Mouse (Mus musculus) cerebellum, postnatal 25 days (tissue): ENCODE measurements around the gene Gm10720.
"Not testable (repeated sequence)": the region's sequence is repeated elsewhere in the genome, so short reads cannot be mapped to it uniquely, and the experiment has no call there.

ENCODE experiments used
- DNase-seq, 2 experiments: peaks; one replicate each; pipeline ENCODE4 v3.0.0; 2021; ENCODE audit warnings: mixed read lengths in 2 of 2

Gm10720 gene

DNA sequence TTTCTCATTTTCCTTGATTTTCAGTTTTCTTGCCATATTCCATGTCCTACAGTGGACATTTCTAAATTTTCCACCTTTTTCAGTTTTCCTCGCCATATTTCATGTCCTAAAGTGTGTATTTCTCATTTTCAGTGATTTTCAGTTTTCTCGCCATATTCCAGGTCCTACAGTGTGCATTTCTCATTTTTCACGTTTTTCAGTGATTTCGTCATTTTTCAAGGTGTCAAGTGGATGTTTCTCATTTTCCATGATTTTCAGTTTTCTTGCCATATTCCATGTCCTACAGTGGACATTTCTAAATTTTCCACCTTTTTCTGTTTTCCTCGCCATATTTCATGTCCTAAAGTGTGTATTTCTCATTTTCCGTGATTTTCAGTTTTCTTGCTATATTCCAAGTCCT lies 10.2 kb downstream of the Gm10720 start:
- peak; percentile 40 to 48 for DNase-seq

DNA sequence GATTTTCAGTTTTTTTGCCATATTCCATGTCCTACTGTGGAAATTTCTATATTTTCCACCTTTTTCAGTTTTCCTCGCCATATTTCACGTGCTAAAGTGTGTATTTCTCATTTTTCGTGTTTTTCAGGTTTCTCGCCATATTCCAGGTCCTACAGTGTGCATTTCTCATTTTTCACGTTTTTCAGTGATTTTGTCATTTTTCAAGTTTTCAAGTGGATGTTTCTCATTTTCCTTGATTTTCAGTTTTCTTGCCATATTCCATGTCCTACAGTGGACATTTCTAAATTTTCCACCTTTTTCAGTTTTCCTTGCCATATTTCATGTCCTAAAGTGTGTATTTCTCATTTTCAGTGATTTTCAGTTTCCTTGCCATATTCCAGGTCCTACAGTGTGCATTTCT lies 10.7 kb downstream of the Gm10720 start:
- DNase-seq: not testable (repeated sequence)

DNA sequence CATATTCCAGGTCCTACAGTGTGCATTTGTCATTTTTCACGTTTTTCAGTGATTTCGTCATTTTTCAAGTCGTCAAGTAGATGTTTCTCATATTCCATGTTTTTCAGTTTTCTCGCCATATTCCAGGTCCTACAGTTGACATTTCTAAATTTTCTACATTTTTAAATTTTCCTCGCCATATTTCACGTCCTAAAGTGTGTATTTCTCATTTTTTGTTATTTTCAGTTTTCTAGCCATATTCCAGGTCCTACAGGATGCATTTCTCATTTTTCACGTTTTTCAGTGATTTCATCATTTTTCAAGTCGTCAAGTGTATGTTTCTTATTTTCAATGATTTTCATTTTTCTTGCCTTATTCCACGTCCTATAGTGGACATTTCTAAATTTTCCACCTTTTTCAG lies 11.3 kb downstream of the Gm10720 start:
- DNase-seq: peak in 1 of 2 experiments; percentile 6

GRCm38 (mm10) chr9:3027200-3027599 lies 11.7 kb downstream of the Gm10720 start:
- DNase-seq: not testable (repeated sequence)

DNA sequence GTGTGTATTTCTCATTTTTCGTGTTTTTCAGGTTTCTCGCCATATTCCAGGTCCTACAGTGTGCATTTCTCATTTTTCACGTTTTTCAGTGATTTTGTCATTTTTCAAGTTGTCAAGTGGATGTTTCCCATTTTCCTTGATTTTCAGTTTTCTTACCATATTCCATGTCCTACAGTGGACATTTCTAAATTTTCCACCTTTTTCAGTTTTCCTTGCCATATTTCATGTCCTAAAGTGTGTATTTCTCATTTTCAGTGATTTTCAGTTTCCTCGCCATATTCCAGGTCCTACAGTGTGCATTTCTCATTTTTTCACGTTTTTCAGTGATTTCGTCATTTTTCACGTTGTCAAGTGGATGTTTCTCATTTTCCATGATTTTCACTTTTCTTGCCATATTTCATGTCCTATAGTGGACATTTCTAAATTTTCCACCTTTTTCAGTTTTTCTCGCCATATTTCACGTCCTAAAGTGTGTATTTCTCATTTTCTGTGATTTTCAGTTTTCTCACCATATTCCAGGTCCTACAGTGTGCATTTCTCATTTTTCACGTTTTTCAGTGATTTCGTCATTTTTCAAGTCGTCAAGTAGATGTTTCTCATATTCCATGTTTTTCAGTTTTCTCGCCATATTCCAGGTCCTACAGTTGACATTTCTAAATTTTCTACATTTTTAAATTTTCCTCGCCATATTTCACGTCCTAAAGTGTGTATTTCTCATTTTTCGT lies 14.0 kb downstream of the Gm10720 start:
- DNase-seq: peak; percentile 12 to 16

DNA sequence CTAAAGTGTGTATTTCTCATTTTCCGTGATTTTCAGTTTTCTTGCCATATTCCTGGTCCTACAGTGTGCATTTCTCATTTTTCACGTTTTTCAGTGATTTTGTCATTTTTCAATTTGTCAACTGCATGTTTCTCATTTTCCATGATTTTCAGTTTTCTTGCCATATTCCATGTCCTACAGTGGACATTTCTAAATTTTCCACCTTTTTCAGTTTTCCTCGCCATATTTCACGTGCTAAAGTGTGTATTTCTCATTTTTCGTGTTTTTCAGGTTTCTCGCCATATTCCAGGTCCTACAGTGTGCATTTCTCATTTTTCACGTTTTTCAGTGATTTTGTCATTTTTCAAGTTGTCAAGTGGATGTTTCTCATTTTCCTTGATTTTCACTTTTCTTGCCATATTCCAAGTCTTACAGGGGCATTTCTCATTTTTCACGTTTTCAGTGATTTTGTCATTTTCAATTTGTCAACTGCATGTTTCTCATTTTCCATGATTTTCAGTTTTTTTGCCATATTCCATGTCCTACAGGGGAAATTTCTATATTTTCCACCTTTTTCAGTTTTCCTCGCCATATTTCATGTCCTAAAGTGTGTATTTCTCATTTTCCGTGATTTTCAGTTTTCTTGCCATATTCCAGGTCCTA lies 15.3 kb downstream of the Gm10720 start:
- DNase-seq: peak in 1 of 2 experiments; percentile 2

DNA sequence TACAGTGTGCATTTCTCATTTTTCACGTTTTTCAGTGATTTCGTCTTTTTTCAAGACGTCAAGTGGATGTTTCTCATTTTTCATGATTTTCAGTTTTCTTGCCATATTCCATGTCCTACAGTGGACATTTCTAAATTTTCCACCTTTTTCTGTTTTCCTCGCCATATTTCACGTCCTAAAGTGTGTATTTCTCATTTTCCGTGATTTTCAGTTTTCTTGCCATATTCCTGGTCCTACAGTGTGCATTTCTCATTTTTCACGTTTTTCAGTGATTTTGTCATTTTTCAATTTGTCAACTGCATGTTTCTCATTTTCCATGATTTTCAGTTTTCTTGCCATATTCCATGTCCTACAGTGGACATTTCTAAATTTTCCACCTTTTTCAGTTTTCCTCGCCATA lies 18.8 kb downstream of the Gm10720 start, which contains the start of gene Gm17535:
Gm17535 (plus strand) TSS at position 301 of the 400 bp plus-strand sequence.
- not testable (repeated sequence) for DNase-seq

DNA sequence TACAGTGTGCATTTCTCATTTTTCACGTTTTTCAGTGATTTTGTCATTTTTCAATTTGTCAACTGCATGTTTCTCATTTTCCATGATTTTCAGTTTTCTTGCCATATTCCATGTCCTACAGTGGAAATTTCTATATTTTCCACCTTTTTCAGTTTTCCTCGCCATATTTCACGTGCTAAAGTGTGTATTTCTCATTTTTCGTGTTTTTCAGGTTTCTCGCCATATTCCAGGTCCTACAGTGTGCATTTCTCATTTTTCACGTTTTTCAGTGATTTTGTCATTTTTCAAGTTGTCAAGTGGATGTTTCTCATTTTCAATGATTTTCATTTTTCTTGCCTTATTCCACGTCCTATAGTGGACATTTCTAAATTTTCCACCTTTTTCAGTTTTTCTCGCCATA lies 21.1 kb downstream of the Gm10720 start, which contains the start of gene Gm10715:
Gm10715 (plus strand) TSS at position 301 of the 400 bp plus-strand sequence.
- DNase-seq: not testable (repeated sequence)

- not testable (repeated sequence) for DNase-seq
Observed at GRCm38 (mm10) chr9:3038161-3038560, 22.7 kb downstream of the Gm10720 start.
